Mouse (Mus musculus): ENCODE results near the gene Nphp3.

Gene Nphp3

GRCm38 (mm10) chr9:104064571-104064970, 62.2 kb downstream of the Nphp3 start:
- no peak for DNase-seq (ENCODE audit: low spot score in 2 of 2)

GRCm38 (mm10) chr9:104070241-104070640, 67.9 kb downstream of the Nphp3 start:
- DNase-seq (ENCODE audit: low spot score in 2 of 2), result no peak

GRCm38 (mm10) chr9:104070863-104071604, 68.7 kb downstream of the Nphp3 start:
- no peak for DNase-seq (ENCODE audit: low spot score in 2 of 2)

GRCm38 (mm10) chr9:104075808-104076207, 73.5 kb downstream of the Nphp3 start:
- no peak for DNase-seq (ENCODE audit: low spot score in 2 of 2)

- no peak for DNase-seq (ENCODE audit: low spot score in 2 of 2)
Observed at GRCm38 (mm10) chr9:104078780-104079179, 76.4 kb downstream of the Nphp3 start.

GRCm38 (mm10) chr9:104079379-104079778, 77.0 kb downstream of the Nphp3 start:
- DNase-seq (ENCODE audit: low spot score in 2 of 2), result no peak

- no peak for DNase-seq (ENCODE audit: low spot score in 2 of 2)
Observed at GRCm38 (mm10) chr9:104080038-104080437, 77.7 kb downstream of the Nphp3 start.

- DNase-seq (ENCODE audit: low spot score in 2 of 2), result no peak
Observed at GRCm38 (mm10) chr9:104085730-104086429, 83.5 kb downstream of the Nphp3 start.

GRCm38 (mm10) chr9:104088555-104088954, 86.2 kb downstream of the Nphp3 start:
- DNase-seq (ENCODE audit: low spot score in 2 of 2), result no peak

- DNase-seq (ENCODE audit: low spot score in 2 of 2), result no peak
Observed at GRCm38 (mm10) chr9:104092945-104093344, 90.6 kb downstream of the Nphp3 start.
